Mouse (Mus musculus) intestine, postnatal 0 days (tissue): ENCODE measurements around the gene Pcdh9. TPM values are rescaled to one million over a fixed set of nuclear protein-coding genes. Genes with fewer than 3 reads are reported as not detected.

Source experiments
- ATAC-seq: fragments of 200-750 bp; cut with Nextera tagmentation; 2 replicates; pipeline ENCODE4 v1.8.0; 2017; ENCODE audit warnings: mild to moderate bottlenecking, moderate TSS enrichment, moderate library complexity
- H3K27ac ChIP-seq: fragments of 300-500 bp; sonication (generic); 2 replicates; pipeline ENCODE4 v1.5.1; 2014; ENCODE audit warnings: mild to moderate bottlenecking, low read depth, low read length, moderate library complexity
- H3K27me3 ChIP-seq: fragments of 300-500 bp; sonication (generic); replicated peaks from 2 replicates; pipeline ENCODE4 v1.6.1; 2014; ENCODE audit warnings: low read length, mixed read lengths; ENCODE audit not compliant: control insufficient read depth, insufficient read depth
- H3K36me3 ChIP-seq: fragments of 300-500 bp; sonication (generic); 2 replicates; pipeline ENCODE4 v1.6.1; 2014; ENCODE audit warnings: mild to moderate bottlenecking, moderate library complexity; ENCODE audit not compliant: control insufficient read depth, insufficient read depth
- H3K4me1 ChIP-seq: fragments of 300-500 bp; sonication (generic); replicated peaks from 2 replicates; pipeline ENCODE4 v1.6.1; 2014; ENCODE audit warnings: antibody characterized with exemption, low read length, mixed read lengths; ENCODE audit not compliant: control insufficient read depth, insufficient read depth
- H3K4me2 ChIP-seq: fragments of 300-500 bp; sonication (generic); replicated peaks from 2 replicates; pipeline ENCODE4 v1.6.1; 2014; ENCODE audit warnings: low read depth, mild to moderate bottlenecking, moderate library complexity
- H3K4me3 ChIP-seq: fragments of 300-500 bp; sonication (generic); 2 replicates; pipeline ENCODE4 v1.5.1; 2014; ENCODE audit warnings: low read depth, low read length
- H3K9ac ChIP-seq: fragments of 300-500 bp; sonication (generic); 2 replicates; pipeline ENCODE4 v1.6.1; 2014; ENCODE audit warnings: mild to moderate bottlenecking, low read depth, low read length
- H3K9me3 ChIP-seq: fragments of 300-500 bp; sonication (generic); 2 replicates; pipeline ENCODE4 v1.6.1; 2016; ENCODE audit warnings: mixed run types; ENCODE audit not compliant: control insufficient read depth
- CTCF ChIP-seq: sonication (generic); IDR thresholded peaks from 2 replicates; pipeline ENCODE4 v1.5.1; 2016; ENCODE audit warnings: low read depth, mild to moderate bottlenecking, control low read depth, antibody characterized with exemption, moderate library complexity
- WGBS: fragments of 180-500 bp; shearing (Covaris S2); extraction: QIAGEN DNeasy Blood & Tissue Kit; methylation state at CpG from one replicate; pipeline ENCODE4 v1.1.7; 2014; 5-methylcytosine and 5-hydroxymethylcytosine counted together
- polyA plus RNA-seq: library from polyadenylated mRNA; unstranded; fragments of >200 nt; fragmentation: Nextera tagmentation; extraction: Ambion mirVana; gene quantifications from 2 replicates; pipeline ENCODE4 v1.2.1, GENCODE M21; 2015

The Pcdh9 gene
- polyA plus RNA-seq, 1 experiment from 2014 or later: 3.6 TPM

- Histone ChIP-seq H3K4me1 (no peaks in the 10 kb centered on the region), H3K4me2 (no peak overlapping the region), H3K4me3 (no peak overlapping the region), H3K27ac (no peak overlapping the region), H3K9ac (no peak overlapping the region), H3K9me3 (no peaks in the 10 kb centered on the region), H3K27me3 (no peaks in the 10 kb centered on the region), H3K36me3 (no peaks in the 10 kb centered on the region)
- TF ChIP-seq CTCF: no peak
- WGBS: 83% methylated on average over 6 of the region's 6 CpGs
- ATAC-seq: no peak
Observed at GRCm38 (mm10) chr14:93143414-93143813, 747.1 kb downstream of the Pcdh9 start.

- Histone ChIP-seq H3K36me3 (no peaks in the 10 kb centered on the region), H3K9me3 (no peaks in the 10 kb centered on the region), H3K27me3 (no peaks in the 10 kb centered on the region), H3K27ac (no peak overlapping the region), H3K9ac (no peak overlapping the region), H3K4me3 (no peak overlapping the region), H3K4me1 (no peaks in the 10 kb centered on the region), H3K4me2 (no peak overlapping the region)
- TF ChIP-seq CTCF: no peak
- ATAC-seq: no peak
- 80% methylated on average over 4 of the region's 4 CpGs for WGBS
Observed at GRCm38 (mm10) chr14:93142076-93142475, 748.4 kb downstream of the Pcdh9 start.

- H3K4me3 ChIP-seq: no peak overlapping the region
- no peak overlapping the region for H3K27ac ChIP-seq
- ATAC-seq: no peak
- H3K4me2 ChIP-seq: no peak overlapping the region
- WGBS: 80% methylated on average over 3 of the region's 3 CpGs
- no peak overlapping the region for H3K9ac ChIP-seq
- no peaks in the 10 kb centered on the region for H3K36me3 ChIP-seq
- H3K4me1 ChIP-seq: no peaks in the 10 kb centered on the region
- no peak for TF ChIP-seq CTCF
- H3K9me3 ChIP-seq: no peaks in the 10 kb centered on the region
- H3K27me3 ChIP-seq: no peaks in the 10 kb centered on the region
Observed at GRCm38 (mm10) chr14:93126993-93127392, 763.5 kb downstream of the Pcdh9 start.

GRCm38 (mm10) chr14:93102755-93103154 lies 787.7 kb downstream of the Pcdh9 start:
- H3K9ac ChIP-seq: no peak overlapping the region
- WGBS: 69% methylated on average over 2 of the region's 2 CpGs
- no peak for TF ChIP-seq CTCF
- ATAC-seq: no peak
- no peak overlapping the region for H3K4me3 ChIP-seq
- H3K27me3 ChIP-seq: no peaks in the 10 kb centered on the region
- no peaks in the 10 kb centered on the region for H3K9me3 ChIP-seq
- no peak overlapping the region for H3K27ac ChIP-seq
- H3K4me1 ChIP-seq: no peaks in the 10 kb centered on the region
- no peak overlapping the region for H3K4me2 ChIP-seq
- H3K36me3 ChIP-seq: no peaks in the 10 kb centered on the region

GRCm38 (mm10) chr14:93095081-93095480 lies 795.4 kb downstream of the Pcdh9 start:
- no peaks in the 10 kb centered on the region for H3K9me3 ChIP-seq
- WGBS: 39% methylated on average over 2 of the region's 2 CpGs
- ATAC-seq: no peak
- no peak overlapping the region for H3K4me2 ChIP-seq
- no peak overlapping the region for H3K27ac ChIP-seq
- no peak for TF ChIP-seq CTCF
- H3K36me3 ChIP-seq: no peaks in the 10 kb centered on the region
- H3K4me3 ChIP-seq: no peak overlapping the region
- H3K27me3 ChIP-seq: no peaks in the 10 kb centered on the region
- no peaks in the 10 kb centered on the region for H3K4me1 ChIP-seq
- no peak overlapping the region for H3K9ac ChIP-seq

- Histone ChIP-seq H3K36me3 (no peaks in the 10 kb centered on the region), H3K4me1 (no peaks in the 10 kb centered on the region), H3K9ac (no peak overlapping the region), H3K27me3 (no peaks in the 10 kb centered on the region), H3K4me2 (no peak overlapping the region), H3K27ac (no peak overlapping the region), H3K9me3 (no peaks in the 10 kb centered on the region), H3K4me3 (no peak overlapping the region)
- TF ChIP-seq CTCF: no peak
- 72% methylated on average over 4 of the region's 4 CpGs for WGBS
- no peak for ATAC-seq
Observed at GRCm38 (mm10) chr14:93092806-93093205, 797.7 kb downstream of the Pcdh9 start.

- Histone ChIP-seq H3K36me3 (no peaks in the 10 kb centered on the region), H3K4me1 (no peaks in the 10 kb centered on the region), H3K27me3 (no peaks in the 10 kb centered on the region), H3K9me3 (no peaks in the 10 kb centered on the region), H3K27ac (no peak overlapping the region), H3K4me3 (no peak overlapping the region), H3K9ac (no peak overlapping the region), H3K4me2 (no peak overlapping the region)
- 80% methylated on average over 2 of the region's 2 CpGs for WGBS
- no peak for ATAC-seq
- no peak for TF ChIP-seq CTCF
Observed at GRCm38 (mm10) chr14:93085646-93086045, 804.8 kb downstream of the Pcdh9 start.
